Mouse (Mus musculus) liver, postnatal 0 days (tissue): ENCODE data around the gene Hoxa3. TPM values are rescaled to one million over a fixed set of nuclear protein-coding genes. Genes with fewer than 3 reads are reported as not detected.

Source experiments
- ATAC-seq: fragments of 200-750 bp; cut with Nextera tagmentation; 2 replicates; pipeline ENCODE4 v1.8.0; 2017; ENCODE audit warnings: mild to moderate bottlenecking, moderate library complexity
- DNase-seq: peaks from one replicate; pipeline ENCODE4 v3.0.0-alpha.2; 2016
- H3K27ac ChIP-seq: fragments of 300-500 bp; sonication (generic); 2 replicates; pipeline ENCODE4 v1.5.1; 2014; ENCODE audit warnings: antibody characterized with exemption, moderate library complexity, mild to moderate bottlenecking, low read depth
- H3K27me3 ChIP-seq: fragments of 300-500 bp; sonication (generic); 2 replicates; pipeline ENCODE4 v1.6.1; 2014; ENCODE audit warnings: low read length, control low read depth, mixed read lengths; ENCODE audit not compliant: insufficient read depth
- H3K36me3 ChIP-seq: fragments of 300-500 bp; sonication (generic); replicated peaks from 2 replicates; pipeline ENCODE4 v1.6.1; 2014; ENCODE audit warnings: mild to moderate bottlenecking, control low read depth, low read length, moderate library complexity, mixed read lengths; ENCODE audit not compliant: insufficient read depth
- H3K4me1 ChIP-seq: fragments of 300-500 bp; sonication (generic); 2 replicates; pipeline ENCODE4 v1.6.1; 2014; ENCODE audit warnings: antibody characterized with exemption, mild to moderate bottlenecking, control low read depth; ENCODE audit not compliant: insufficient read depth
- H3K4me2 ChIP-seq: fragments of 300-500 bp; sonication (generic); 2 replicates; pipeline ENCODE4 v1.6.1; 2014; ENCODE audit warnings: low read depth, mild to moderate bottlenecking, low read length, moderate library complexity, mixed read lengths
- H3K4me3 ChIP-seq: fragments of 300-500 bp; sonication (generic); 2 replicates; pipeline ENCODE4 v1.5.1; 2014; ENCODE audit warnings: low read depth, low read length
- H3K9ac ChIP-seq: fragments of 300-500 bp; sonication (generic); replicated peaks from 2 replicates; pipeline ENCODE4 v1.6.1; 2014; ENCODE audit warnings: mild to moderate bottlenecking, moderate library complexity
- H3K9me3 ChIP-seq: fragments of 300-500 bp; sonication (generic); 2 replicates; pipeline ENCODE4 v1.6.1; 2016; ENCODE audit warnings: mild to moderate bottlenecking, control low read depth, low read length, mixed read lengths
- CTCF ChIP-seq: sonication (generic); IDR thresholded peaks from 2 replicates; pipeline ENCODE4 v1.5.1; 2016; ENCODE audit warnings: antibody characterized with exemption, low read depth
- EP300 ChIP-seq: IDR thresholded peaks from 2 replicates; pipeline ENCODE4 v1.6.1; 2016; ENCODE audit warnings: antibody characterized with exemption, low read depth, mild to moderate bottlenecking
- WGBS: fragments of 180-500 bp; shearing (Covaris S2); extraction: QIAGEN DNeasy Blood & Tissue Kit; methylation state at CpG from one replicate; pipeline ENCODE4 v1.1.7; 2014; ENCODE audit not compliant: insufficient replicate concordance; 5-methylcytosine and 5-hydroxymethylcytosine counted together
- polyA plus RNA-seq: library from polyadenylated mRNA; unstranded; fragments of >200 nt; fragmentation: Nextera tagmentation; extraction: Ambion mirVana; gene quantifications from 2 replicates; pipeline ENCODE4 v1.2.1, GENCODE M21; 2015

Gene Hoxa3
- polyA plus RNA-seq, 1 experiment from 2014 or later: 0.16 TPM

- WGBS: 1% methylated on average over 26 of the region's 26 CpGs
- Histone ChIP-seq H3K9me3 (no peaks in the 10 kb centered on the region), H3K4me1 (peaks cover 8% of the 10 kb centered on the region; the same call in 1 of the 2 replicates), H3K4me2 (no peak overlapping the region), H3K36me3 (no peaks in the 10 kb centered on the region), H3K9ac (no peak overlapping the region), H3K27me3 (peaks cover 99% of the 10 kb centered on the region), H3K27ac (no peak overlapping the region), H3K4me3 (no peak overlapping the region)
- ATAC-seq: no peak
- DNase-seq: no peak
- TF ChIP-seq CTCF (no peak), EP300 (no peak)
Observed at GRCm38 (mm10) chr6:52246403-52246803, 33.3 kb upstream of the Hoxa3 start.

DNA sequence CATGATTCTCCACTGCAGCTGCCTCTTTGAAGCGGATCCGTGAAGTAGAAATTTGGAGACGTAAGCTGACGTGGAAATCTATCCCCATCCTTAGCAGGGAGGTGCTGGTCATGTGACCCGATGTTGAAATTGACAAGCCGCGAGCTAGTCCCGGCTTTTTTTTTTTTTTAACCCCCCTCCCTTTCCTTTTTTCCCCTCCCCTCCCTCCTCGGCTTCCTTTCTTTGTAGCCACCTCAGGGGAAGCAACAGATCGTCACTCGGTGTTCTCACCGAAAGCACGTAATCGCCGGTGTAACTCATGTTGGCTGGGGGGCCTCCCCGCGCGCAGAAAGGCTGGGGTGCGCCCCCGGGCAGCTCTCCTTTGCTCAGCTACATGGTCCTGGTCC is 32.6 kb upstream of the Hoxa3 start, which contains the start of gene Hoxa11:
Gene Hoxa11 (minus strand): TSS at position 54 of the 386 bp plus-strand sequence.
- ATAC-seq: no peak
- WGBS: 5% methylated on average over 20 of the region's 20 CpGs

DNA sequence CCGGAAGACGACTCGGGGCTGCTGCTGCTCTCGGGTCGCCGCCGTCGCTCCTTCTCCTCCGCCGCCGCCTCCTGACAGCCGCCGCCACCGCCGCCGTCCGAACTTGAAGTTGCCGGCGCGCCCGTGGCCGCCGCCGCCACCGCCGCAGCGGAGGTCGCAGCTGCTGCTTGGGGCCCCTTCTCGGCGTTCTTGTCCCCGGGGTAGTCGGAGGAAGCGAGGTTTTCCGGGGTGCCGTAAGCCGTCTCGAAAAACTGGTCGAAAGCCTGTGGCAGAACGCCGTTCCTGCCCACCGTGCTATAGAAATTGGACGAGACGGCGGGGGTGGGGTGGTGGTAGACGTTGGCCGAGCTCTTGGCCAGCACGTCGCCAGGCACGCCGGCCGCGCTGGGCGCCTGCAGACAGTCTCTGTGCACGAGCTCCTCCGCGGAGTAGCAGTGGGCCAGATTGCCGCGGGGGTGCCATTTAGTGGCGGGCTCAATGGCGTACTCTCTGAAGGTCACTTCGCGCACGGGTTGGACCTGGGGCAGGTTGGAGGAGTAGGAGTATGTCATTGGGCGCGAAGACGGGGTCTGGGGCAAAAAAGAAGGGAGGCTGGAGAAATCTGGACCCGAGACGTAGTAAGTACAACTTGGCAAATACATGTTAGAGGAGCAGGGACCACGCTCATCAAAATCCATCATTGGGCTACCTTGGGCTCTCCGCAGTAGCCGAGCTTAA is 32.1 kb upstream of the Hoxa3 start:
- Histone ChIP-seq H3K36me3 (no peaks in the 10 kb centered on the region), H3K9ac (no peak overlapping the region), H3K4me1 (peaks cover 8% of the 10 kb centered on the region), H3K9me3 (no peaks in the 10 kb centered on the region), H3K4me2 (no peak overlapping the region), H3K27ac (no peak overlapping the region), H3K4me3 (peak overlapping the region; percentile 22), H3K27me3 (peaks cover 100% of the 10 kb centered on the region)
- ATAC-seq: no peak
- WGBS: under 1% methylated on average over 71 of the region's 71 CpGs
- DNase-seq: no peak
- TF ChIP-seq CTCF: no peak

More for the DNA sequence above, 32.6 kb upstream of the Hoxa3 start, which contains the start of gene Hoxa11:
- Histone ChIP-seq H3K9ac (no peak within 1 kb of the TSS), H3K27me3 (peaks cover 99% of the 10 kb centered on the region), H3K27ac (no peak within 1 kb of the TSS), H3K4me2 (no peak within 1 kb of the TSS), H3K36me3 (no peaks in the 10 kb centered on the region), H3K4me1 (peaks cover 8% of the 10 kb centered on the region; the same call in 1 of the 2 replicates), H3K4me3 (peak within 1 kb of the TSS; percentile 22), H3K9me3 (no peaks in the 10 kb centered on the region)
- TF ChIP-seq CTCF: no peak
- no peak for TF ChIP-seq EP300
- DNase-seq: no peak

- 2% methylated on average over 23 of the region's 23 CpGs for WGBS
- Histone ChIP-seq H3K4me3 (peak overlapping the region; percentile 22; the same call in 1 of the 2 replicates), H3K4me2 (no peak overlapping the region), H3K9ac (no peak overlapping the region), H3K27me3 (peaks cover 100% of the 10 kb centered on the region), H3K9me3 (no peaks in the 10 kb centered on the region), H3K36me3 (no peaks in the 10 kb centered on the region), H3K27ac (no peak overlapping the region), H3K4me1 (peaks cover 8% of the 10 kb centered on the region)
- no peak for TF ChIP-seq CTCF
- TF ChIP-seq EP300: no peak
- no peak for DNase-seq
- no peak for ATAC-seq
Observed at GRCm38 (mm10) chr6:52244471-52245039, 31.4 kb upstream of the Hoxa3 start.

DNA sequence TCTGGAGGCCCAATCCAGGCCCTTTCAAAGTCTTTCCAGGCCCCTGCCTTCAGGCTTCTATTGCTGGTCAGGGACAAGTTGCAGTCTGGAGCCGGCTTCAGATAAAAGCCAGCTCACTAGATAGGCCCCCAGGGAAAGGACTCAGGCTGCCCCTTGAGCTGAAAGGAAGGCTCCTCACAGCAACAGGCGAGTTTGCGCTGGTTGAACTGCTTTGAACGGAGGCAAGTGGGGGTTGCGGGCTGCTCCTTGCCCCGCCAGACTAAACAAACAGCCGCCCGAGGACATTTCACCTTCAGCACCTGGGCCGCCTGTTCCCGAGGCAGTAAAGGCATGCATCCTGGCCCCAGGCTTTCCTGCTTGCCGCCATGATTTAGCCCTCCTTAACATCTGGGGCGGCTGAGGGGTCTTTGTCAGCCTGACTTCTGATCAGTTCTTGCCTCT is 30.6 kb upstream of the Hoxa3 start:
- H3K27ac ChIP-seq: no peak overlapping the region

GRCm38 (mm10) chr6:52242801-52243332 is 29.7 kb upstream of the Hoxa3 start:
- Histone ChIP-seq H3K4me2 (no peak overlapping the region), H3K27ac (no peak overlapping the region), H3K9me3 (no peaks in the 10 kb centered on the region), H3K4me1 (peaks cover 8% of the 10 kb centered on the region), H3K4me3 (no peak overlapping the region), H3K9ac (no peak overlapping the region), H3K27me3 (peaks cover 100% of the 10 kb centered on the region), H3K36me3 (no peaks in the 10 kb centered on the region)
- ATAC-seq (no peak), DNase-seq (no peak)
- 7% methylated on average over 4 of the region's 4 CpGs for WGBS
- no peak for TF ChIP-seq EP300

More for the DNA sequence above, 30.6 kb upstream of the Hoxa3 start:
- DNase-seq (no peak), ATAC-seq (no peak)
- Histone ChIP-seq H3K36me3 (no peaks in the 10 kb centered on the region), H3K9ac (no peak overlapping the region), H3K4me3 (no peak overlapping the region), H3K9me3 (no peaks in the 10 kb centered on the region), H3K4me2 (no peak overlapping the region), H3K4me1 (peaks cover 8% of the 10 kb centered on the region), H3K27me3 (peaks cover 100% of the 10 kb centered on the region)
- TF ChIP-seq EP300 (no peak), CTCF (no peak)
- WGBS: 4% methylated on average over 12 of the region's 12 CpGs
